Mouse (Mus musculus) forebrain, embryonic 12.5 days (tissue): ENCODE data around the gene Atxn2l. TPM values are rescaled to one million over a fixed set of nuclear protein-coding genes. Genes with fewer than 3 reads are reported as not detected.

Experiments
- ATAC-seq: fragments of 200-750 bp; cut with Nextera tagmentation; 2 replicates; pipeline ENCODE4 v1.8.0; 2017; ENCODE audit warnings: moderate TSS enrichment; ENCODE audit not compliant: low FRiP score
- H3K27ac ChIP-seq: fragments of 300-500 bp; sonication (generic); 2 replicates; pipeline ENCODE4 v1.5.1; 2016; ENCODE audit warnings: mild to moderate bottlenecking
- H3K27me3 ChIP-seq: fragments of 300-500 bp; sonication (generic); 2 replicates; pipeline ENCODE4 v1.6.1; 2016; ENCODE audit warnings: mild to moderate bottlenecking
- H3K36me3 ChIP-seq: fragments of 300-500 bp; sonication (generic); replicated peaks from 2 replicates; pipeline ENCODE4 v1.6.1; 2016; ENCODE audit warnings: mild to moderate bottlenecking
- H3K4me1 ChIP-seq: fragments of 300-500 bp; sonication (generic); 2 replicates; pipeline ENCODE4 v1.6.1; 2016
- H3K4me2 ChIP-seq: fragments of 300-500 bp; sonication (generic); 2 replicates; pipeline ENCODE4 v1.6.1; 2016; ENCODE audit warnings: mild to moderate bottlenecking, moderate library complexity
- H3K4me3 ChIP-seq: fragments of 300-500 bp; sonication (generic); replicated peaks from 2 replicates; pipeline ENCODE4 v1.5.1; 2016; ENCODE audit warnings: mild to moderate bottlenecking
- H3K9ac ChIP-seq: fragments of 300-500 bp; sonication (generic); 2 replicates; pipeline ENCODE4 v1.6.1; 2016; ENCODE audit warnings: mild to moderate bottlenecking
- H3K9me3 ChIP-seq: fragments of 300-500 bp; sonication (generic); 2 replicates; pipeline ENCODE4 v1.6.1; 2016
- WGBS: fragments of 180-500 bp; shearing (Covaris S2); methylation state at CpG from one replicate; pipeline ENCODE4 v1.1.7; 2016; 5-methylcytosine and 5-hydroxymethylcytosine counted together
- polyA plus RNA-seq: library from polyadenylated mRNA; unstranded; fragments of >200 nt; fragmentation: Nextera tagmentation; extraction: Ambion mirVana; gene quantifications from 2 replicates; pipeline ENCODE4 v1.2.1, GENCODE M21; 2016

Atxn2l gene
- polyA plus RNA-seq, 1 experiment from 2014 or later: 76.6 TPM

DNA sequence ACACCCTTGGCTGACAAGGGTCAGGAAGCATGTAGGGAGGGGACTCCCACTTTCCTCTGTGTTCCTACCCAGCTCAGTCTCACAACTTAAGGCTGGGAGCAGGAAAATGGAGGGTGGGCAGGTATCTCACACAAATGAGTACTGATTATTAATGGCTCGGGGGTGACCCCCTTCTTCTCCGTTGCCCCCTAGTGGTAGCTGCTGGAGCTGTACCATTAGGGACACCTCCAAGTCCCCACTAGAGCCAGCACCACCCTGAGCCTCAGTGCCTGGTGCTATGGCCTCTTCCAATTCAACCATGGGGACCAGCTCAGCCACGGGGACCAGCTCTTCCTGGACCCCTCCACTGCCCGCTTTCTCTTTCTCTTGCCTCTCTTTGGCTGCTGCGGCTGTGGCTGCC, 36.0 kb downstream of the Atxn2l start:
- Histone ChIP-seq H3K27me3 (no peaks in the 10 kb centered on the region), H3K4me1 (no peaks in the 10 kb centered on the region), H3K4me3 (no peak overlapping the region), H3K4me2 (no peak overlapping the region), H3K9me3 (no peaks in the 10 kb centered on the region), H3K27ac (no peak overlapping the region), H3K9ac (no peak overlapping the region), H3K36me3 (peaks cover 60% of the 10 kb centered on the region)
- ATAC-seq: no peak
- 62% methylated on average over 5 of the region's 5 CpGs for whole genome bisulfite sequencing

DNA sequence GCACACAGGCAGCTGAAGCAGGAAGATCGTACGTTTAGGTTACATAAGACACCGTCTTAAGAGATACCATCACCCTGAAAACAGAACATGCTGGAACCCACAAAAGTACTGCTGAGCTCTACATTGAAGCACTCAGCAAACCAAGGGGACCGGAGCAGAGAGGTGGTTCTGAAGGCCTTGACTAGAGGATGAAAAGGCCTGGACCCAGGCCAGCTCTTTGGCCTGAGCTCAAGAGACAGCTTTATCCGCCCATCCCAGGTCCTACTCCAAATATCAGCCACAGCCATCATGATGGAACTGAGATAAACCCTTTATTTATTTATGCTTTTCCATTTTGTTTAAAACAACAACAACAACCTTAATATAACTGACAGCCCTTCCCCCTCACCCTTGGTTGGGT, 36.5 kb downstream of the Atxn2l start:
- ATAC-seq: no peak
- Histone ChIP-seq H3K4me1 (no peaks in the 10 kb centered on the region), H3K9ac (no peak overlapping the region), H3K4me3 (no peak overlapping the region), H3K4me2 (no peak overlapping the region), H3K36me3 (peaks cover 55% of the 10 kb centered on the region), H3K9me3 (no peaks in the 10 kb centered on the region), H3K27ac (no peak overlapping the region), H3K27me3 (no peaks in the 10 kb centered on the region)
- 94% methylated on average over 5 of the region's 5 CpGs for WGBS

DNA sequence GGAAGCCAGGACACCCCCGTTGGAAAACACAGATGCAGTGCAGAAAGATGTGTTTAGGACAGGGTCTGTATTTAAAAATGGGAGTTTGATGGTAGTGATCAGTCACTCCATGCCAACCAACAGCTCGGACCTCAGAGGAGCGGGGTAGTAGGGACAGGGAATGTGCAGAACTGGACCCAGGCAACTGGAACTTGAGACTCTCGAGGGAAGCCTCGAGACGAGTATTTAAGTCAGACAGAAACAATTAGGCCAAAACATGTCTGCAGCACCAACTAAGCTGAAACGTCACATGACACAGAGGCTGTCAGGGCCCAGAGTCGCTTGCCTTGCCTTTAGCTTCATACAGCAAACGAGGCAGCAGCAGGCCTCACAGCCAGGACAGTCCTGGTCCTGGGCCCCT, 37.1 kb downstream of the Atxn2l start:
- 79% methylated on average over 9 of the region's 9 CpGs for WGBS
- Histone ChIP-seq H3K9me3 (no peaks in the 10 kb centered on the region), H3K27ac (no peak overlapping the region), H3K27me3 (peaks cover 3% of the 10 kb centered on the region; the same call in 1 of the 2 replicates), H3K4me1 (no peaks in the 10 kb centered on the region), H3K36me3 (peaks cover 49% of the 10 kb centered on the region), H3K4me2 (no peak overlapping the region), H3K4me3 (no peak overlapping the region), H3K9ac (no peak overlapping the region)
- ATAC-seq: no peak

DNA sequence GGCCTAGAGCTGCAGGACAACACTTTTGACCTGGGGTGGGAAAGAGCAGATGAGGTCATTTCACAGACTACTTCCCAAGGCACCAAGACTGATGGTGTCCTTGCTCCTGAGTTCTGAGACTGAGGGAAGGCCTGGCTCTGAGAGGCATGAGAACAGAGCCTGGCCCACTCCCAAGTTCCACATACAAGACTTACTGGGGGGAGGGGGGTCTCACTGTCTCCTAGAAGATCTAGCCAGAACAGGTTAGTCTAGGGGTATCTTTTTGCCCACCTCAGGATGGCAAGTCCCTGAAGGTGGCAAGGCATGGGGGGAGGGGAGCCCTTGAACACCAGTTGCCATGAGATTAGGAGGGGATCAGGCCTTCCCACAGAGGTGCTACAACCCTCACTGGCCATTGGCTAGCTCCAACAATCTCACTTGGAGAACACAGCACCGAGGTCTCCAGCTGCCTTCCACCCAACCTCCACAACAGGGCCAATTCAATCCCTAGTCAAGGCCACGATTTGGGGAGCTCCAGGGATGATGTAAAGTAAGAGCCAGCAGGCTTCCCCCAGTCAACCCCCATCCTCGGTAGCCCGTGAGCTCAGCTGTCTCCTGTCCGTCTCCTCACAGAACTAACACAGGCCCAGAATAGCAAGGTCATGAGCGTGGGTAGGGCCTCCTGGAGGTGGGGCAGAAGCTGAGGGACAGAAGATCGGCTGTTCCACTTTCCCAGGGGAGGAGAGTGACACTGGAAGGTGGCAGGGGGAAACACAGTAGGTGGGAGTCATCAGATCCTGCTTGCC, 37.8 kb downstream of the Atxn2l start:
- no peaks in the 10 kb centered on the region for H3K4me1 ChIP-seq
- H3K9me3 ChIP-seq: no peaks in the 10 kb centered on the region
- H3K27ac ChIP-seq: no peak overlapping the region
- H3K4me2 ChIP-seq: no peak overlapping the region
- peaks cover 43% of the 10 kb centered on the region for H3K36me3 ChIP-seq
- no peak overlapping the region for H3K4me3 ChIP-seq
- H3K27me3 ChIP-seq: peaks cover 3% of the 10 kb centered on the region; the same call in 1 of the 2 replicates
- no peak for ATAC-seq
- WGBS: 64% methylated on average over 7 of the region's 7 CpGs
- H3K9ac ChIP-seq: no peak overlapping the region

DNA sequence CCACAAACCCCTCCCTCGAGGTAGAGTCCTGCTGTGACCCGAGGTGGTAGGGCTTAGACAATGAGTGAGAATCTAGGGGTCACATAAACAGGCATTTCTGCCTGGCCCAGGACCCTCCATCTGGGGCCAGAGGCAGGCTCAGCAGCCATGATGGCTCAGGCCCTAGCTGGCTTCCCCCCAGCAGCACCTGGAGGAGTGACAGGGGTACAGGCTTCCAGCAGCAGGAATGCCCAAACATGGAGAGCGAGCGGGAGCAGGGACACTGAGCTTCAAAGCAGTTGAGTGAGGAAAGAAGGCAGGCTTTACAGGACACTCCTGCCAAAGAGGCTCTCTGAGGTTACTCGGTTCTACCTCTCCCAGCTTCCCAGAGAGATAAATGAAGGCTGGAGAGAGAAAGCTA, 38.4 kb downstream of the Atxn2l start:
- WGBS: 43% methylated on average over 5 of the region's 5 CpGs
- Histone ChIP-seq H3K4me3 (no peak overlapping the region), H3K36me3 (peaks cover 37% of the 10 kb centered on the region), H3K4me1 (no peaks in the 10 kb centered on the region), H3K9me3 (no peaks in the 10 kb centered on the region), H3K4me2 (no peak overlapping the region), H3K27ac (no peak overlapping the region), H3K9ac (no peak overlapping the region), H3K27me3 (peaks cover 3% of the 10 kb centered on the region; the same call in 1 of the 2 replicates)
- ATAC-seq: no peak

DNA sequence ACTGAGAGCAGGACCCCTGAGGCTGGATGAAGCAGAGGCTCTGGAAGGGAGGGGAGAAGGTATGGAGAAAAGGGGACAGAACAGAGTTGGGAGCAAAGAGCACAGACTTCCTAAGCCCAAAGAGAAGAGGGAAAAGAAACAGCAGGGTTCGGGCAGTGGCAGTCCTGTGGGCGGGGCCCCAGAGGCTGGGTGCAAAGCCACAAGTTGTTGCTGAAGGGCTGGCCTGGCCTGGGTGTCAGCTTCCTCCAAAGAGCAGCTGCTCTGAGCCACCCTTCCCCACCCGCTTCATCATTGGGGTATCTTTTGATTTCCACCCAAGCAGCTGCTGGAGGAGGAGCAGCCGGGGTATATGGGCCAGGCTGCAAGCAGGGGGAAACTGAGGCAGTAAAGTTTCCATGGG, 39.1 kb downstream of the Atxn2l start:
- H3K9ac ChIP-seq: no peak overlapping the region
- no peaks in the 10 kb centered on the region for H3K9me3 ChIP-seq
- no peak for ATAC-seq
- H3K4me1 ChIP-seq: no peaks in the 10 kb centered on the region
- peaks cover 3% of the 10 kb centered on the region; the same call in 1 of the 2 replicates for H3K27me3 ChIP-seq
- H3K4me3 ChIP-seq: no peak overlapping the region
- no peak overlapping the region for H3K4me2 ChIP-seq
- no peak overlapping the region for H3K27ac ChIP-seq
- H3K36me3 ChIP-seq: peaks cover 30% of the 10 kb centered on the region
- WGBS: 66% methylated on average over 4 of the region's 4 CpGs

DNA sequence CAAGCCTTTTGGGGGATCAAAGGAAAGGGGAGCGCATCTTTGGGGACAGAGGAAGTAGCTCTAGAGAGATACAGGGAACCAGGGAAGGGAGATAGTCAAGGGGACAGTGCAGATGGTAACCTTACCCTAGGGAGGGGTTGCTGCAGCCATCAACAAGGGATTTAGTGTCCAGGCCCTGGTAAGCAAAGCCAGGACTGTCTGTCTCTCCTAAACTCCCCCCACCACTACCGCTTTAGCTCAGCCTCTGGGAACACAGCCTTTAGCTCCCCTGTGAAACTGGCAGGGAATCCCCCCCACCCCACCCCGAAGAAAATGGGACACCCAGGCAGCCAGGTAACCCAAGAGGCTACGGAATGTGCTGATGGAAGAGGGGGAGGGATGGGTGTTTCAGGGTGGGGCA, 39.7 kb downstream of the Atxn2l start:
- 67% methylated on average over 4 of the region's 4 CpGs for whole genome bisulfite sequencing
- no peak overlapping the region for H3K27ac ChIP-seq
- H3K4me1 ChIP-seq: no peaks in the 10 kb centered on the region
- no peak overlapping the region for H3K4me3 ChIP-seq
- ATAC-seq: no peak
- H3K9ac ChIP-seq: no peak overlapping the region
- no peak overlapping the region for H3K4me2 ChIP-seq
- H3K27me3 ChIP-seq: peaks cover 3% of the 10 kb centered on the region; the same call in 1 of the 2 replicates
- peaks cover 24% of the 10 kb centered on the region for H3K36me3 ChIP-seq
- no peaks in the 10 kb centered on the region for H3K9me3 ChIP-seq

DNA sequence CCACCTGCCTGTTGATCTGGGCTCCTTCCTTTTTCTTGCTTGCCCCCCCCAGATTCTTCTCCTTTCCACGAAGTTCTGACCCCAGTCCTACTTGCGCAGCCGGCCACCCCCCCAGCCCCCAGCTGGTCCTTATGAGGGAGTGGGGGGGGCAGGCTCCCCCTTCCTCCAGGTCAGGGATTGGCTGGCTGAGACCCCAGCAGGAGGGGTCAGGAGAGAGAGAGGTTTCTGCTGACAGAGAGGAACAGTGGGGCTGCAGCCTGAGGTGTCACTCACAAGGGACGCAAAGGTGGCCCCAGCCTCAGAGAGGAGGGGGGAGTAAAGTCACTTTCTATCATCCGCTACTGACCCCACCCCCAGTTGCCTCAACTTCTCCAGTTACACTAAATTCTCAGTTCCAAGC, 40.2 kb downstream of the Atxn2l start, which contains the start of gene Atp2a1:
Gene Atp2a1 (minus strand): TSS at position 105 of the 400 bp plus-strand sequence.
- Histone ChIP-seq H3K4me3 (no peak within 1 kb of the TSS), H3K4me2 (no peak within 1 kb of the TSS), H3K27me3 (peaks cover 3% of the 10 kb centered on the region; the same call in 1 of the 2 replicates), H3K4me1 (no peaks in the 10 kb centered on the region), H3K9me3 (no peaks in the 10 kb centered on the region), H3K9ac (no peak within 1 kb of the TSS), H3K27ac (no peak within 1 kb of the TSS), H3K36me3 (peaks cover 19% of the 10 kb centered on the region)
- 56% methylated on average over 5 of the region's 5 CpGs for WGBS
- no peak for ATAC-seq

DNA sequence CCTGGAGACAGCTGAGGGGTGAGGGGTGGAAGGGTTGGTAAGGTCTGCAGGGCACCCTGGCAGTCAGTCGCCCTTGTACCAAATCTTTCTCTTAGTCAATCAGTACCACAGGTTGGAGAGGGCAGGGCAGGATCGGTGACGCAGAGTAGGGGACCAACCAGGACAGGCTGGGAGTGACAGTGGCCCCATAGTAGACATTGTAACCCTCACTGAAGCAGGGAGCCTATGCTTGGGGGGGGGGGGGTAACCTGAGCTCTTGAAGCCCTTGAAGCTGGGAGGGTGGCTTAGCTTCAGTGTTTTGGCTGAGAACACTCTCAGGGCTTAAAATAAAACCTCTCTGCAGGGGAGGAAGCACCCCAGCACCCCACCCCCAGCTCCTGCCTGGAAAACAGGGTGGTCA, 41.6 kb downstream of the Atxn2l start:
- WGBS: 53% methylated on average over 3 of the region's 3 CpGs
- H3K9ac ChIP-seq: no peak overlapping the region
- H3K4me2 ChIP-seq: no peak overlapping the region
- no peaks in the 10 kb centered on the region for H3K9me3 ChIP-seq
- no peak for ATAC-seq
- H3K27ac ChIP-seq: no peak overlapping the region
- H3K27me3 ChIP-seq: peaks cover 3% of the 10 kb centered on the region; the same call in 1 of the 2 replicates
- no peak overlapping the region for H3K4me3 ChIP-seq
- H3K36me3 ChIP-seq: peaks cover 5% of the 10 kb centered on the region
- no peaks in the 10 kb centered on the region for H3K4me1 ChIP-seq

DNA sequence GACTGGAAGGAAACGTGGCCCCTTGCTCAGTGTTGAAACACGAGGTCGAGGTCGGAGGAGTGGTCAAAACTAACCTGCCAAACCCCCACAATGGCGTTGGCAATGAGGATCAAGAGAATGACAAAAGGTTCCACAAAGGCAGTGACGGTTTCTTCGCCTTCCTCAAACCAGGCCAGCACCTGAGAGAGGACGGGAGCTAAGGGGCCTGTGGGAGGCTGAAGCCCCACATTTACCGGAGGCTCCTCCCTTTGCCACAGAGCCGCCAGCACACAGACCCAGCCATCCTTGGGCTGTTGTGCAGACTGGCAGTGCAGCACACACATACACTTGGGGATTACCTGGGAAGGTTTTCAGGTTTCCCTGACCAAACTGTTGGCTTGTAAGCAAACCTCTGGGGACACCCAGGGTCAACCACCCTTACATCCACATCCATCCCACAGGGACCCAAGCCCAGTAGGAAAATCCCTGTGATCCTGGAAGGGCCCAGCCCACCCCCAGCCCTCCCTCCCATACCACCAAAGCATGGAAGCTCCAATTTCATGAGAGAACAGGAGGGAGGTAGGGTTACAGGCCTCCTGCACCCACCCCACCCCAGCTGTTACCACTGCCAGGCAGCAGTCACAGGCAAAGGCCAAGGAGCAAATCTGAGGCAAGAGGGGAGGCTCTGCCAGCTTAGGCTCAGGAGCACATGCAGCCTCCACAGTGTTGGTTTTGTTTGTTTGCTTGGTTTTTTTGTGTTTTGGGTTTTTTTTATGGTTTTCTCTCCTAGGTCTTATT, 42.4 kb downstream of the Atxn2l start:
- no peak overlapping the region for H3K4me2 ChIP-seq
- H3K36me3 ChIP-seq: no peaks in the 10 kb centered on the region
- no peaks in the 10 kb centered on the region for H3K4me1 ChIP-seq
- H3K9me3 ChIP-seq: no peaks in the 10 kb centered on the region
- H3K4me3 ChIP-seq: no peak overlapping the region
- no peak for ATAC-seq
- no peak overlapping the region for H3K27ac ChIP-seq
- 57% methylated on average over 10 of the region's 10 CpGs for WGBS
- H3K27me3 ChIP-seq: peaks cover 3% of the 10 kb centered on the region; the same call in 1 of the 2 replicates
- H3K9ac ChIP-seq: no peak overlapping the region

DNA sequence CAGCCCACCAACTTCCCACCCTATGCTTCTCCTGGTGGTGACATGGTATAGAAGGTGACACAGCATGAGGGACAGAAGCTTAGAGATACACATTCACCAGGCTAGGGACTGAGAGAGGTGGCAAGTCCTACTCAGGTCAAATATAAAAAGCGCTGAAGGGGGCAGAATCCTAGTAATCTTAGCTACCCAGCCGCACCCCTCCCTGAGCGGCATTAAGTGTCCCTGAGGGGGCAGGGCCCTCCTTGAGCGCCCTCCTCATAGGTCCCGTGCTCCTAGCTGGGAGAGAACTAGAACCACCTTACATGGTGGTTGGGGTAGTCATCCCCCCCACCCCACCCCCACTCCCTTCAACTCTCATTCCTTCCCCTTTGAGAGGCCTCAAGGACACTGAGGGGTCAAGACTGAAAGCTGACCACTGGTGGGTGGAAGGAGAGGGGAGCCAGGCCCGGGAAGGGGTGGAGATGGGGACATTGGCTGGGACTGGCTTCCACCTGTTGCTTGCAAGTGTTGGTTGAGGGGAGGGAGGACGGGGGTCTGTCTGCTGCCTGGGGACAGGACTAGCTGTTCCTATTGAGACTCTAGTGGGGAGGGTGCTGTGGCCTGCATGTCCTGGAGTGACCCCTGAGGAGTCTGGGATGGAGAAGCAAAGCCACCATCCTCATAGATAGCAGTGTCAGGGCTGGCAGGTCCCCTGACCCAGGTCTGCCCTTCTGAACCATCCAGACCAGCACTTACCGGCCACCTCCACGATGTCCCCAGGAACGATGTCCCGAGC, 44.2 kb downstream of the Atxn2l start:
- Histone ChIP-seq H3K9ac (no peak overlapping the region), H3K4me2 (no peak overlapping the region), H3K36me3 (no peaks in the 10 kb centered on the region), H3K27ac (no peak overlapping the region), H3K27me3 (peaks cover 3% of the 10 kb centered on the region; the same call in 1 of the 2 replicates), H3K4me1 (no peaks in the 10 kb centered on the region), H3K9me3 (no peaks in the 10 kb centered on the region), H3K4me3 (no peak overlapping the region)
- 82% methylated on average over 11 of the region's 11 CpGs for WGBS
- ATAC-seq: no peak

DNA sequence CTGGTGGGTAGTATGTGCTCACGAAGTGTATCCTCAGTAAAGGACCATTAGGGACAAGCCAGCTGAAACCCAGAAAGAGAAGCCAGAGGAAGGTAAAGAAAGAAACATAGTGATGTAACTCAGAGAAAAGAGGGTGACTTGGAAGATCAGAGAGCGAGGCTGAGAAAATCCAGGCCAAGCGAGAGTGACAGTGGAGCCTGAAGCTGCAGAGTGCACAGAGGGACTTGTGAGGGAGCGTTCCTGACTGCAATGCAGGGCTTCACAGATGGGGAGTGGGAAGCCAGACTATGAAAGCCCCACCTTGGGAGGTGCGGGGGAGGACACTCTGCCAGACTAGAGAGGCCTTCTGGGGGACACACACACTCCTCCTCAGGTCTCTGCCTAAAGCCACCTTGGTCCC, 45.0 kb downstream of the Atxn2l start:
- Histone ChIP-seq H3K27ac (no peak overlapping the region), H3K36me3 (no peaks in the 10 kb centered on the region), H3K9ac (no peak overlapping the region), H3K27me3 (peaks cover 3% of the 10 kb centered on the region; the same call in 1 of the 2 replicates), H3K4me3 (no peak overlapping the region), H3K4me2 (no peak overlapping the region), H3K4me1 (no peaks in the 10 kb centered on the region), H3K9me3 (no peaks in the 10 kb centered on the region)
- ATAC-seq: no peak
- WGBS: 85% methylated on average over 5 of the region's 5 CpGs
